Mouse (Mus musculus): ENCODE measurements at regions not wholly inside any gene's neighbourhood (a gene's known extent, or its start where the extent isn't known, plus 50 kb on each side); places are given as distances from the start of the nearest gene placed in this dataset.

GRCm38 (mm10) chr19:56653292-56653691 lies 68.7 kb upstream of the Adrb1 start:
- no peak for DNase-seq

GRCm38 (mm10) chr19:56655330-56655729 lies 66.7 kb upstream of the Adrb1 start:
- no peak for DNase-seq

- DNase-seq = no peak
Measured at GRCm38 (mm10) chr19:56660566-56661199, 61.3 kb upstream of the Adrb1 start.

- no peak for DNase-seq
Measured at GRCm38 (mm10) chr19:56663474-56664227, 58.3 kb upstream of the Adrb1 start.

- peak in 1 of 2 experiments; percentile 26 for DNase-seq
Measured at GRCm38 (mm10) chr19:56664307-56664775, 57.7 kb upstream of the Adrb1 start.

- DNase-seq = no peak
Measured at GRCm38 (mm10) chr19:56664944-56665663, 56.9 kb upstream of the Adrb1 start.

GRCm38 (mm10) chr19:56665972-56666371 lies 56.0 kb upstream of the Adrb1 start:
- DNase-seq = no peak

GRCm38 (mm10) chr19:56667903-56668302 lies 54.1 kb upstream of the Adrb1 start:
- no peak for DNase-seq

- DNase-seq = no peak
Measured at GRCm38 (mm10) chr19:56668991-56669390, 53.0 kb upstream of the Adrb1 start.

- DNase-seq = no peak
Measured at GRCm38 (mm10) chr19:56669468-56669867, 52.5 kb upstream of the Adrb1 start.
